ENCODE assay signal across 19 mouse cellular contexts in genomic region chr17:14212796-14213195, GRCm38 (mm10). TPM values are rescaled to one million over a fixed set of nuclear protein-coding genes. Genes with fewer than 3 reads are reported as not detected.
DNase-seq lines count a peak whose midpoint lies in the region; ATAC-seq and TF ChIP-seq lines count a peak whose summit lies in the region.
"Had no signal": no experiment of that assay in that cellular context is flagged by ENCODE, and none has a peak within 500 bp of the region (broad histone marks: within the 10 kb centered on the region; RNA-seq: fewer than 3 reads in every experiment).

No protein-coding gene starts in this region.

- peaks cover 7% of the 10 kb centered on the region for H3K27me3 ChIP-seq in Patski
- H3K27me3 ChIP-seq: forebrain, embryonic 15.5 days; limb, embryonic 15.5 days had no signal

- CTCF ChIA-PET in Patski (lab: Charles Lee) = interaction anchor here (1.0 kb wide), 1 partner anchor 76 kb away, joined by 5 read pairs; no protein-coding TSS in a partner anchor

- DNase-seq in kidney, adult 18-20 months = peak; percentile 51
- DNase-seq in kidney, postnatal 10 days = no peak
- peak; percentile 56 for DNase-seq in left cerebral cortex, postnatal 4 days
- no peak for DNase-seq in left cerebral cortex, adult 9 months (ENCODE audit: low spot score in 2 of 2)
- no peak for DNase-seq in Patski (ENCODE audit: low read depth, low spot score)
- DNase-seq in adrenal gland, postnatal 14 days = peak; percentile 82
- no peak for DNase-seq in frontal cortex, postnatal 14 days (ENCODE audit: low spot score in 2 of 2)
- DNase-seq: cerebellum, adult 9-11 months; gastrocnemius, postnatal 10 days; heart, postnatal 10 days; layer of hippocampus, adult 9-11 months; lung, postnatal 4 days; thymus, adult 2 months had no signal

- peak; percentile 95 for ATAC-seq in Patski
- ATAC-seq: forebrain, embryonic 15.5 days had no signal

- POLR2A ChIA-PET in Patski (lab: Charles Lee) = no interaction called here

- in situ Hi-C loops in Patski (cut with MboI; ENCODE audit: low pct_unique_long_range_greater_than_20kb) = no loop called here

- intact Hi-C loops in left cerebral cortex, postnatal 4 days (cut with DNase I) = no loop called here

- TF ChIP-seq CTCF in Patski (IDR thresholded peaks at IDR 0.05) = no peak

RNA-seq across cellular contexts. Expression of gene Dact2, which starts 8.7 kb away (rescaled TPM):
- total RNA-seq in left cerebral cortex, postnatal 4 days (2021) = 10 to 100 TPM in 1 of 2 experiments, 1 to 10 TPM in 1; 9.4 to 13.1 TPM
- 22.1 TPM for polyA plus RNA-seq in Patski (2021)
- 1.4 and 2.0 TPM in 2 replicates for total RNA-seq in adrenal gland, postnatal 14 days (2021)
- total RNA-seq: granulocyte monocyte progenitor cell, adult 5-6 weeks; megakaryocyte-erythroid progenitor cell, adult 5-6 weeks; MEL; neutrophil, adult 5-6 weeks had no signal

Comparison
In these comparisons a context has a peak if more than half of its experiments do, and no peak if none do; other contexts are left out.
1. DNase-seq: peak in kidney, adult 18-20 months (single experiment), left cerebral cortex, postnatal 4 days (single experiment) and adrenal gland, postnatal 14 days (single experiment); none in kidney, postnatal 10 days (single experiment), left cerebral cortex, adult 9 months (0 of 2), Patski (single experiment) and frontal cortex, postnatal 14 days (0 of 2).